Mouse (Mus musculus) adrenal gland, postnatal 14 days (tissue): ENCODE data around the gene Pitpnc1. TPM values are rescaled to one million over a fixed set of nuclear protein-coding genes. Genes with fewer than 3 reads are reported as not detected.

Source experiments
- DNase-seq: peaks from one replicate; pipeline ENCODE4 v3.0.0; 2021; ENCODE audit warnings: mixed read lengths
- total RNA-seq: library from RNA; stranded (reverse); gene quantifications from 2 replicates; pipeline ENCODE4 v1.2.3, GENCODE M21; 2021

The Pitpnc1 gene
- total RNA-seq, 1 experiment from 2014 or later, result 34.1 TPM

GRCm38 (mm10) chr11:107408886-107409285 lies 61.6 kb downstream of the Pitpnc1 start:
- DNase-seq, result no peak

- no peak for DNase-seq
Observed at GRCm38 (mm10) chr11:107407698-107408097, 62.8 kb downstream of the Pitpnc1 start.

- no peak for DNase-seq
Observed at GRCm38 (mm10) chr11:107405606-107406333, 64.7 kb downstream of the Pitpnc1 start.

- no peak for DNase-seq
Observed at GRCm38 (mm10) chr11:107403309-107403708, 67.2 kb downstream of the Pitpnc1 start.

- no peak for DNase-seq
Observed at GRCm38 (mm10) chr11:107401839-107402590, 68.5 kb downstream of the Pitpnc1 start.

- no peak for DNase-seq
Observed at GRCm38 (mm10) chr11:107400826-107401225, 69.7 kb downstream of the Pitpnc1 start.

- DNase-seq, result no peak
Observed at GRCm38 (mm10) chr11:107400005-107400404, 70.5 kb downstream of the Pitpnc1 start.

GRCm38 (mm10) chr11:107397326-107397998 lies 73.0 kb downstream of the Pitpnc1 start:
- no peak for DNase-seq

- no peak for DNase-seq
Observed at GRCm38 (mm10) chr11:107394245-107394644, 76.3 kb downstream of the Pitpnc1 start.

GRCm38 (mm10) chr11:107393828-107394165 lies 76.7 kb downstream of the Pitpnc1 start:
- DNase-seq, result no peak

- peak; percentile 22 for DNase-seq
Observed at GRCm38 (mm10) chr11:107393154-107393827, 77.2 kb downstream of the Pitpnc1 start.

- no peak for DNase-seq
Observed at GRCm38 (mm10) chr11:107390540-107390939, 80.0 kb downstream of the Pitpnc1 start.

- no peak for DNase-seq
Observed at GRCm38 (mm10) chr11:107390001-107390400, 80.5 kb downstream of the Pitpnc1 start.

GRCm38 (mm10) chr11:107386481-107386880 lies 84.0 kb downstream of the Pitpnc1 start:
- no peak for DNase-seq

- DNase-seq, result peak; percentile 67
Observed at GRCm38 (mm10) chr11:107385306-107385705, 85.2 kb downstream of the Pitpnc1 start.

- DNase-seq, result no peak
Observed at GRCm38 (mm10) chr11:107383985-107384384, 86.5 kb downstream of the Pitpnc1 start.

- DNase-seq, result no peak
Observed at GRCm38 (mm10) chr11:107379965-107380364, 90.5 kb downstream of the Pitpnc1 start.

- DNase-seq, result peak; percentile 73
Observed at GRCm38 (mm10) chr11:107379089-107379845, 91.2 kb downstream of the Pitpnc1 start.

- DNase-seq, result no peak
Observed at GRCm38 (mm10) chr11:107377326-107377725, 93.2 kb downstream of the Pitpnc1 start.

GRCm38 (mm10) chr11:107376272-107376671 lies 94.2 kb downstream of the Pitpnc1 start:
- DNase-seq, result peak; percentile 86

GRCm38 (mm10) chr11:107375816-107376215 lies 94.7 kb downstream of the Pitpnc1 start:
- peak; percentile 30 for DNase-seq

- DNase-seq, result no peak
Observed at GRCm38 (mm10) chr11:107373569-107373968, 96.9 kb downstream of the Pitpnc1 start.
